Mouse (Mus musculus) testis, adult 2 months (tissue): ENCODE data around the gene Ap1s1. TPM values are rescaled to one million over a fixed set of nuclear protein-coding genes. Genes with fewer than 3 reads are reported as not detected.
A peak's percentile ranks its signal among the peaks of the same experiment; 100 is the strongest.

Experiments used
- H3K27ac ChIP-seq: fragments of 200-500 bp; 2 replicates; pipeline ENCODE4 v1.5.1; 2012; ENCODE audit warnings: low read depth, low read length; ENCODE audit not compliant: control insufficient read depth, insufficient read depth
- H3K27me3 ChIP-seq: fragments of 200-500 bp; 2 replicates; pipeline ENCODE4 v1.6.1; 2012; ENCODE audit warnings: mild to moderate bottlenecking, low read length, moderate library complexity; ENCODE audit not compliant: control insufficient read depth, insufficient read depth
- H3K36me3 ChIP-seq: fragments of 200-500 bp; 2 replicates; pipeline ENCODE4 v1.6.1; 2012; ENCODE audit warnings: mild to moderate bottlenecking, low read length; ENCODE audit not compliant: control insufficient read depth, insufficient read depth
- H3K4me1 ChIP-seq: fragments of 200-500 bp; 2 replicates; pipeline ENCODE4 v1.6.1; 2012; ENCODE audit warnings: low read length; ENCODE audit not compliant: control insufficient read depth, insufficient read depth
- H3K4me3 ChIP-seq: fragments of 200-500 bp; 2 replicates; pipeline ENCODE4 v1.5.1; 2012; ENCODE audit warnings: low read depth, mild to moderate bottlenecking, low read length, moderate library complexity, mixed read lengths; ENCODE audit not compliant: control insufficient read depth
- CTCF ChIP-seq: fragments of 200-500 bp; IDR thresholded peaks from 2 replicates; pipeline ENCODE4 v1.5.1; 2012; ENCODE audit warnings: low read depth, mild to moderate bottlenecking, inconsistent platforms, low read length, moderate library complexity; ENCODE audit not compliant: control insufficient read depth, insufficient read depth, insufficient replicate concordance
- POLR2A ChIP-seq: fragments of 200-500 bp; IDR thresholded peaks from 2 replicates; pipeline ENCODE4 v1.6.1; 2012; ENCODE audit warnings: low read depth, mild to moderate bottlenecking, inconsistent platforms, low read length, moderate library complexity; ENCODE audit not compliant: control insufficient read depth
- polyA plus RNA-seq: library from polyadenylated mRNA; depleted of rRNA; stranded (reverse); fragments of >200 nt; gene quantifications from 2 replicates; pipeline ENCODE4 v1.2.3, GENCODE M21; 2012

Gene Ap1s1
- polyA plus RNA-seq, 1 experiment, result 16.6 TPM

DNA sequence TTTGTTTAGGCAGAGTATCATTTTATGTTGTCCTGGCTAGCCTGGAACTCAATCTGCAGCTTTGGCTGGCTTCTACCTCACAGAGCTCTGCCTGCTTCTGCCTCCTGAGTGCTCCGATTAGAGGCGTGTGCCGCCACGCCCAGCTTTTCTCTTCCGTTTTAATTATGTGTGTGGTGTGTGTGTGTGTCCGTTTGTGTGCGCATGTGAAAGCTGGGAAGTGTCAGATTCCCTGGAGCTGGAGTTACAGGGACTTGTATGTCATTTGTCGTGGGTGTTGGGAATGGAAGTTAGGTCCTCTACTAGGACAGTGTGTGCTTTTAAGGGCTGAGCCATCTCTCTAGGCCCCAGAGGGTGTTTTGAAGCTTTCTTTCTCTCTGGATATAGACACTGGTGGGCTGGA, 27.2 kb upstream of the Ap1s1 start:
- peaks cover 18% of the 10 kb centered on the region for H3K4me1 ChIP-seq
- TF ChIP-seq POLR2A (no peak), CTCF (no peak)
- H3K27me3 ChIP-seq, result no peaks in the 10 kb centered on the region
- H3K4me3 ChIP-seq, result no peak overlapping the region
- H3K36me3 ChIP-seq, result no peaks in the 10 kb centered on the region
- H3K27ac ChIP-seq, result peak overlapping the region; percentile 16; the same call in 1 of the 2 replicates

DNA sequence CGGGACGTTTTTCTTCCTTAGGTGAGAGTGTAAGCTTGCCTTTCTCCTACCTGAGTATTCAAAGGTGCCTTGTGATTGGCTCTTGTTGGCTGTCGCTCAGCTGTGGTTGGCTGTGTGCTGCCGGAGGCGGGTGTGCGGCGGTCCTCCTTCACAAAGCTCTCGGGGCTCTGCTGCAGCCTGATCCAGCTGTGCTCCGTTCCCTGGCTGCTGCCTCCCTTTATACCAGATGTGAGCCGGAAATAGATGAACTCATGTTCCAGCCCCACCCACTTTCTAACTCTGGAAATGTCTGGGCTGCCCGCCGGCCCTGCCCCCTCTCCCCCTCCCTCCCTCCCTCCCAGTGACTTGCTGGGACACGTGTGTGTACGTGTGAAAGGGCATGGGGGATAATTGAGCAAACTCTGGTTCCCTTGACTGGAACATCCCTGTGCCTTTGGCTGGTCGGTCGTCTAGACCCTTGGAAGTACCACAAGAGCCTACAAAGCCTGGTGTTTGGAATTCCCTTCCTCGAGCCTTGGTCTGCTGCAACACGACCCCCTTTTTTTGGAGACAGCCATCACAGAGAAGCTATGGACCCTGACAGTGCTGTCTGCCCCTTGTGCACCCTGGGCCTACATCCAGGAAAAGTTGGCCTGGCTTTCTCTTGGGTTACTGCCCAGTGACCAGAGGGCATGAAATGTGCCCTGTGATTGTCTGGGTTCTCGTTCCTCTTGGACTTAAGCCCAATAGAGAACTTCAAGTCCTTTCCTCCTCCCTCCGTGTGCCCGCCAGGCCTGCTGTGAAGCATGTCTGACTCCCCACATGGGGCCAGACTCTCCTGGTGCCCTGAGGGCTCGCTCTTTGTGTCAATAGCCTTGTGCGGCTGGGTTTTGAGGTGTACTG, 26.4 kb upstream of the Ap1s1 start, which contains the start of gene Serpine1:
Gene Serpine1 (minus strand): TSS at position 190 of the 882 bp plus-strand sequence.
- Histone ChIP-seq H3K4me1 (peaks cover 18% of the 10 kb centered on the region), H3K27me3 (no peaks in the 10 kb centered on the region), H3K4me3 (no peak within 1 kb of the TSS), H3K27ac (peak within 1 kb of the TSS; percentile 16), H3K36me3 (no peaks in the 10 kb centered on the region)
- TF ChIP-seq CTCF, result no peak
- TF ChIP-seq POLR2A, result no peak

DNA sequence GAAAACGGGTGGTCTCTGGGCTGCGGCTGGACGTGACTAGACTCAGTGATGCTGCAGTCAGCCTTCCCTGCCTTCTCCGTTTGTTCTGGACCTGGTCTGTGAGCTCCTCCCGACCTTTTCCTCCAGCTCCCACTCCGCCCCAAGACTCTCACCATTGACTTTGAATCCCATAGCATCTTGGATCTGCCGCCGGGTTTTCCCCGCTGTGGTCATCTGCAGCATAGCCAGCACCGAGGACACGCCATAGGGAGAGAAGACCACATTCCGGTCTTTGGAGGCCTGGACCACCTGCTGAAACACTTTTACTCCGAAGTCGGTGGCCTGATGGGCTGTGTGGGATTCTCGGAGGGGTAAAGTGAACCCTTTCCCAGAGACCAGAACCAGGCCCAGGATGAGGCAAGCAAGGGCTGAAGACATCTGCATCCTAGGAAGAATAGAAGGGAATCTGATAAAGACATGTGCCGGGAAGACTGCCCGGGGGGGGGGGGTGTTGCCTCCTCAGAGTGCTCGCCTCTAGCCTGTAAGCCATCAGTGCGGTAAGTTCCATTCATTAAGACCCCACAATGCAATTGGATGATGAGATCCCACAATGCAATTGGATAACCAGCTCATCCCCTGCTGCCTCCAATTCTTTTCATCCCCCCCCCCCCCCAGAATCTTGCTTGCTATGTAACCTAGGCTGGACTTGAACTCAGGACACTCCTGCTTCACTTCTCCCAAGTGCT, 25.1 kb upstream of the Ap1s1 start:
- H3K27me3 ChIP-seq, result no peaks in the 10 kb centered on the region
- H3K36me3 ChIP-seq, result no peaks in the 10 kb centered on the region
- H3K27ac ChIP-seq, result no peak overlapping the region
- H3K4me1 ChIP-seq, result peaks cover 9% of the 10 kb centered on the region
- no peak for TF ChIP-seq POLR2A
- H3K4me3 ChIP-seq, result no peak overlapping the region

DNA sequence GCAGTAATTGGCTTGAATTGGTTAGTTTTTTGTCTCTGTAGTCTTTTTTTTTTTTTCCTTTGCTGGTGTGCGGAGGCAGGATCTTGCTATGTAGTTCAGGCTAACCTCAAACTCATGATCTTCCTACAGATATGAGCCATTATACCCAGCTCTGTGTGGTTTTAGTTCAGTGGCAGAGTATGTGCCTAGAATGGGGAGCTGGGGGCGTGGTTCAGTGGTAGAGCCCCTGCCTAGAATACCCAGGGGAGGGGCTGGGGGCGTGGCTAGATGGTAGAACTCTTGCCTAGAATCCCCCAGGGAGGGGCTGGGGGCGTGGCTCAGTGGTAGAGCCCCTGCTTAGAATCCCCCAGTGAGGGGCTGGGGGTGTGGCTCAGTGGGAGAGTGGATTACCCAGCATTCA, 22.8 kb upstream of the Ap1s1 start:
- Histone ChIP-seq H3K27ac (no peak overlapping the region), H3K4me1 (peaks cover 12% of the 10 kb centered on the region), H3K27me3 (no peaks in the 10 kb centered on the region), H3K36me3 (no peaks in the 10 kb centered on the region), H3K4me3 (no peak overlapping the region)
- TF ChIP-seq POLR2A (no peak), CTCF (no peak)

DNA sequence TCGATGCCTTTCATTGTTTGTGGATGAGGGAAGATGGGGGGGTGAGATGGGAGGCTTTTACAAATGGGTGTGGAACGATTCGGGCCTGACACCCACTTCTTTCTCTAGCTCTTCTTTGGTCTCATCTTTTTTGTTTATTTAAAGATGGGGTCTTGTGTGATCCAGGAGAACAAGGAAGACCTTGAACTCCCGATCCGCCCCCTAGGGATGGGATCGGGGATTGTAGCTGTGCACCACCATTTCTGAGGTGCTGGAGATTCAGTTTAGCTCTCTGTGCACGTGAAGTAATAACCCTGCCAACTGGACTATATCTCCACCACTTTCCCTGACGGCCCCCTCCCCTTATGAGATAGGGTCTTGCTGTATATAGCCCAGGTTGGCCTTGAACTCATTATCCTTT, 20.0 kb upstream of the Ap1s1 start:
- TF ChIP-seq CTCF (no peak), POLR2A (no peak)
- H3K36me3 ChIP-seq, result no peaks in the 10 kb centered on the region
- no peak overlapping the region for H3K27ac ChIP-seq

DNA sequence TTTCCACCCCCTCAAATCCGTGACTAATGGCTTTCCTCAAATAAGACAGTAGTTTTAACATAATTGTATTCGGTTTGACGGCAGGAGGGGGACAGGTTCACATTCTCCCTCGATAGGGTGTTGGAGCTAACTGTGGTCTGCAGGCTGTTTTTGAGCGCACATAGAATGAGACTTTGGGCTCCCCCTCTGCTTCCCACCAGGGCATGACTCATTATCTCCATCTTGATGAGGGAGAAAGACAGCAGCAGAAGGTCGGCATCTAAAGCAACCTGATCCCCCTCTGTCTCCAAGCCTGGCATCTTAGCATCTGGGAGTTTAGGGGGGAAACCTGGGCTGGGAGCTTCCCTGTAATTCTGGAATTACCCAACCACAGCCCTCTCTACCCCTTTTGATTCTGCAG, 19.5 kb upstream of the Ap1s1 start:
- Histone ChIP-seq H3K4me3 (no peak overlapping the region), H3K4me1 (peaks cover 12% of the 10 kb centered on the region), H3K36me3 (no peaks in the 10 kb centered on the region), H3K27me3 (no peaks in the 10 kb centered on the region), H3K27ac (no peak overlapping the region)
- TF ChIP-seq CTCF (no peak), POLR2A (no peak)

More for the DNA sequence above, 20.0 kb upstream of the Ap1s1 start:
- no peaks in the 10 kb centered on the region for H3K27me3 ChIP-seq
- H3K4me3 ChIP-seq, result no peak overlapping the region
- peaks cover 12% of the 10 kb centered on the region for H3K4me1 ChIP-seq

DNA sequence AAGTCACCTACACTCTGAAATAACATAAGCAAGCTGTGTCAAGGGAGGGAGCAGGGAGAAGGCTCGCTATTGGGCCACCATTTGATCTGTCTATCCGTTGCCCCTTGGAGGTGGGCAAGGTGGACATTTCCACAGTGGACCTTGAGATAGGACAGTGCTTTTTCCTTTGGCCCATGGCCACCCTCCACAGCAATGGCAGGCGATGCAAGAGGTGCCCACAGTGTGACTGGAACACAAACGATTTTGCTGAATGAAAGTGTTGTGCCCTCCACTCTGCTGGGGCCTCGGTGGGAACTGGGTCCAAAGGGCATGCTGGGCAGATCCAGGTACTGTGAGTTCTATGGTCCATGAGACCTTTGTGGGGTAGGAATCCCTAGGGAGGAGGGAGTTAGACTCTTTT, 16.7 kb upstream of the Ap1s1 start:
- H3K27me3 ChIP-seq, result no peaks in the 10 kb centered on the region
- H3K36me3 ChIP-seq, result no peaks in the 10 kb centered on the region
- H3K4me1 ChIP-seq, result peaks cover 12% of the 10 kb centered on the region
- no peak overlapping the region for H3K27ac ChIP-seq
- H3K4me3 ChIP-seq, result no peak overlapping the region
- TF ChIP-seq CTCF (no peak), POLR2A (no peak)
